Mouse (Mus musculus) brain, embryonic 14.5 days (tissue): ENCODE data around the gene Clmn.

Source experiments
- CTCF ChIP-seq: fragments of 200-500 bp; IDR thresholded peaks from 2 replicates; pipeline ENCODE4 v1.5.1; 2012; ENCODE audit warnings: inconsistent platforms, mild to moderate bottlenecking, moderate library complexity, borderline replicate concordance; ENCODE audit not compliant: insufficient read depth, insufficient read length; ENCODE audit errors: extremely low read depth
- POLR2A ChIP-seq: fragments of 200-500 bp; IDR thresholded peaks from 2 replicates; pipeline ENCODE4 v1.6.1; 2012; ENCODE audit warnings: mild to moderate bottlenecking, inconsistent platforms, borderline replicate concordance; ENCODE audit not compliant: poor library complexity, insufficient read depth, insufficient read length, severe bottlenecking; ENCODE audit errors: extremely low read depth

DNA sequence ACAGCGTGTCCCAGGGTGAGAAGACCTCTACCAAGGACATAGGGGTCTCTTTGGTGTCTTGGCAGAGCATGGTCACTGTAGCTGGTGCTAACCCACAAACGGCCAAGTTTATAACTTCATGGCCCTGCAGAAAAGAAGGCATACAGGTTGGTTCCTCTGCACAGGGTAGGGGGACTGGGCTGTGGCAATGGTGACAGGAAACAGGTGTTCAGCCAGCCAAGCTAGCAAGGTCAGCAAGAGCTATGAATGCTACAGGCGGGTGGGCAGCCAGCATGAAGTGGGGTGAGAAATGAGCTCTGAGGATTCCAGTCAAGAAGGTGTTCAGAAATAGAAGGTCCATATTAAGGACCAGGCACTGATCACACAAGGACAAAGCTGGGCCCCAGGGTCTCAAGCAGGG, 48.1 kb upstream of the Clmn start:
- TF ChIP-seq CTCF: no peak
- TF ChIP-seq POLR2A: no peak
